Mouse (Mus musculus): ENCODE results near the gene Prkab2. TPM values are rescaled to one million over a fixed set of nuclear protein-coding genes. Genes with fewer than 3 reads are reported as not detected.

Prkab2 gene
- polyA plus RNA-seq, 1 experiment: 21.2 TPM

DNA sequence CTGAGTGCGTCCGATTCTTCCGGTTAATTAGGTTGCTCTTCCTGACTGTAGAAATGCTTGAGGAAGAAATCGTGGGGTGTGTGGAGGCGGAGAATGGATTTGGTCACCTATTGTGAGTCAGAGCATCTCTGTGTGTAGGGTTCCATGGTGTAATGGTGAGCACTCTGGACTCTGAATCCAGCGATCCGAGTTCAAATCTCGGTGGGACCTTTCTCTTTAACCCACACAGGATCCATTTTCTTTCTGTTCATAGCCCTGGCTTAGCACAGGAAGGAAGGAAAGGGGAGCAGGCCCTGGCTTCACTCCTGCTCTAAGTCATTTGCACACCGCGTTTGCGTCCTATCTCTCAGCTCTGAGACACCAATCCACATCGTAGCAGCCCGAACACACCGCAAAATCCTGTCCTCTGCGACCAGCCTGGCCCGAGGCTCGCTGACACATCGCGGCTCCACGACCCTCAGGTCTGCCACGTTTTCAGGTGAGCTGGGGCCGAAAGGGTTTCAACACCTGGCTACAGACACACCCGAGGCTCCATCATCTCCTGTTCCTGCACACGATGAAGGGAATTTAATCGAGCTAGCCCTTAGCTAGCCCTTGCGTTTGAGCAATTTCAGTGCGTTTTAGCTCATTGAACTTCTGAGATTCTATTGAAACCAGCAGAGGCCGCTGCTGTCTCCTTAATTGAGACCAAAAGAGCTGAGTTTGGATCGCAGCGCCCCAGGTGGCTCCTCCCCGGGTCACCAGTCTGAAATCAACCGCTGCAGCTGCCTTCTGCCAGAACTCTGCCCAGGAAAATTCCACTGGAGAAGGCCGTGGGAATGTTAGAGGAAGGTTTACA, 23.5 kb downstream of the Prkab2 start:
- Histone ChIP-seq H3K27ac (ENCODE audit: insufficient read depth, low read length) (no peak overlapping the region), H3K36me3 (ENCODE audit: control insufficient read depth, insufficient read depth, low read length, poor library complexity, severe bottlenecking) (no peaks in the 10 kb centered on the region), H3K9ac (ENCODE audit: low read depth, poor library complexity, severe bottlenecking) (peak overlapping the region; percentile 6), H3K27me3 (ENCODE audit: control insufficient read depth, insufficient read depth, low read length, poor library complexity, severe bottlenecking) (no peaks in the 10 kb centered on the region), H3K4me1 (ENCODE audit: control insufficient read depth, insufficient read depth, low read length) (no peaks in the 10 kb centered on the region), H3K4me3 (ENCODE audit: low read depth, low read length) (peak overlapping the region; percentile 53), H3K9me3 (replicated peaks; ENCODE audit: control insufficient read depth, insufficient read depth, low read length, poor library complexity, severe bottlenecking) (no peaks in the 10 kb centered on the region)
- TF ChIP-seq POLR2A (IDR thresholded peaks at IDR 0.05; ENCODE audit: insufficient read depth, low read length) (no peak), EP300 (IDR thresholded peaks at IDR 0.05; ENCODE audit: insufficient read depth, low read depth, low read length) (no peak), CTCF (IDR thresholded peaks at IDR 0.05; ENCODE audit: low read depth, low read length) (peak; percentile 51)

DNA sequence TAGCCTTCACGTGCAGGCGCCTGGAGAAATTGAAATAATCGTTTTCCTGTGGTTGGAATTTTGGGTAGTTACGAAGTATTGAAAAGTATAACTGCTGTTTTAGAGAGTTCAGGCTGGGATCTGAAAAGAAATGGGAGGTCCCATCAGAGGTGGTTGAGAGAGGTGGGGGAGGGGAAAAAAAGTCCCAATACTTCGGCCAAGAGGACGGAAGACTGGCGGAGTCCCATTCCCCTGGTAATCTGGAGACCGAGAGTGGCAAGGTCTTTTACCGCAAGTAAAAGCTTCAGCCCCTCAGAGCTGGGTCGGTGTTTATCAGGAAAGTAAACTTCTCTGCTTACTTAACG, 24.1 kb downstream of the Prkab2 start:
- Histone ChIP-seq H3K9ac (ENCODE audit: low read depth, poor library complexity, severe bottlenecking) (peak overlapping the region; percentile 6), H3K9me3 (replicated peaks; ENCODE audit: control insufficient read depth, insufficient read depth, low read length, poor library complexity, severe bottlenecking) (no peaks in the 10 kb centered on the region), H3K27me3 (ENCODE audit: control insufficient read depth, insufficient read depth, low read length, poor library complexity, severe bottlenecking) (no peaks in the 10 kb centered on the region), H3K4me3 (ENCODE audit: low read depth, low read length) (peak overlapping the region; percentile 46; the same call in 1 of the 2 replicates), H3K36me3 (ENCODE audit: control insufficient read depth, insufficient read depth, low read length, poor library complexity, severe bottlenecking) (no peaks in the 10 kb centered on the region), H3K4me1 (ENCODE audit: control insufficient read depth, insufficient read depth, low read length) (no peaks in the 10 kb centered on the region), H3K27ac (ENCODE audit: insufficient read depth, low read length) (no peak overlapping the region)
- no peak for TF ChIP-seq CTCF (IDR thresholded peaks at IDR 0.05; ENCODE audit: low read depth, low read length)
- TF ChIP-seq EP300 (IDR thresholded peaks at IDR 0.05; ENCODE audit: insufficient read depth, low read depth, low read length): no peak
- no peak for TF ChIP-seq POLR2A (IDR thresholded peaks at IDR 0.05; ENCODE audit: insufficient read depth, low read length)

DNA sequence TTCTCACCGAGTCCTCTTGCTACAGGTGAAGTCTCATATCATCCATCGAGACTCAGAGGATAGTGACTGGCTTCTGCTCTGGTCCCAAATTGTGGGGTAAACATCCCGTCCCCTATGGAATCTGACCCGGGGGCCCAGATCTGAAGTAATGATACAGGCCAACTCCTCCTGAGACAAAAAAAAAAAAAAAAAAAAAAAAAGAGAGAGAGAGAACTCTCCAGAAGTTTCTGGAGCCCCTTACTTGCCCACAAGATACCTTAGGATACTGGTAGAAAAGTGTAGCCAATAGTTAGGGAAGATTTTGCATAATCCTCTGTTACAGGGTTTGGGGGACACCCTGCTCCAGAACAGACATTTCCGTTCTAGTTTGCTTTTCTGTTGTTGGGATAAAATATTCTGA, 24.6 kb downstream of the Prkab2 start:
- no peak for TF ChIP-seq POLR2A (IDR thresholded peaks at IDR 0.05; ENCODE audit: insufficient read depth, low read length)
- no peak for TF ChIP-seq EP300 (IDR thresholded peaks at IDR 0.05; ENCODE audit: insufficient read depth, low read depth, low read length)
- TF ChIP-seq CTCF (IDR thresholded peaks at IDR 0.05; ENCODE audit: low read depth, low read length): no peak
- Histone ChIP-seq H3K36me3 (ENCODE audit: control insufficient read depth, insufficient read depth, low read length, poor library complexity, severe bottlenecking) (no peaks in the 10 kb centered on the region), H3K4me1 (ENCODE audit: control insufficient read depth, insufficient read depth, low read length) (no peaks in the 10 kb centered on the region), H3K27me3 (ENCODE audit: control insufficient read depth, insufficient read depth, low read length, poor library complexity, severe bottlenecking) (no peaks in the 10 kb centered on the region), H3K4me3 (ENCODE audit: low read depth, low read length) (peak overlapping the region; percentile 46; the same call in 1 of the 2 replicates), H3K27ac (ENCODE audit: insufficient read depth, low read length) (no peak overlapping the region), H3K9me3 (replicated peaks; ENCODE audit: control insufficient read depth, insufficient read depth, low read length, poor library complexity, severe bottlenecking) (no peaks in the 10 kb centered on the region), H3K9ac (ENCODE audit: low read depth, poor library complexity, severe bottlenecking) (peak overlapping the region; percentile 6)

DNA sequence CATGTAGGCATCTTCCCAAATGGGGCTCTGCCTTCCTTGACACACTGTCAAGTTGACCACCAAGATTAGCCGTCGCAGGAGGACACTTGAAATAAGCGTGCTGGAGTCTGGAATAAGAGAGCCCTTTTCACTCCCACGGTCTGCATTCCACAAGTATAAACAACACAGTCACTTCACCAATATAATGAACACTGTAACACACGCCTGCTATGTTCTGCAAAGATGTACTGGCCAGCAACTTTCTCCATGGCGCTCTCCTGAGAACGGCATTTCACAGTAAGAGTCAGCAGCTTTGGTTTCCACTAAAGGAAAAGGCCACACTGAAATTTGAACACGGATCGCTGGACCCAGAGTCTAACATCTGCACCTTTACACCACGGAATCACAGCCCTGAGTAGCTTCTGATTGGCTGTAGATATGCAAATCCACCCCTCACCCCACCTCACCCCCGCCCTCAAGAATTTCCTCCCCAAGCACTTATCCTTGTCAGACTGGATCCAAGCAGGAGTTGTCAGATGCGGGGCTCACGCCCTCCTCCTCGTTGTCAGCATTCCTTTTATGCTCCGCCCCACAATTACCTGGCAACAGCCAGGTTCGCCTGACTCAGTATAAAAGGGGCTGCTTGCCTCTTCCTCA, 25.7 kb downstream of the Prkab2 start:
- Histone ChIP-seq H3K36me3 (ENCODE audit: control insufficient read depth, insufficient read depth, low read length, poor library complexity, severe bottlenecking) (no peaks in the 10 kb centered on the region), H3K9ac (ENCODE audit: low read depth, poor library complexity, severe bottlenecking) (no peak overlapping the region), H3K27ac (ENCODE audit: insufficient read depth, low read length) (peak overlapping the region; percentile 59; the same call in 1 of the 2 replicates), H3K4me1 (ENCODE audit: control insufficient read depth, insufficient read depth, low read length) (no peaks in the 10 kb centered on the region), H3K27me3 (ENCODE audit: control insufficient read depth, insufficient read depth, low read length, poor library complexity, severe bottlenecking) (no peaks in the 10 kb centered on the region), H3K4me3 (ENCODE audit: low read depth, low read length) (peak overlapping the region; percentile 48), H3K9me3 (replicated peaks; ENCODE audit: control insufficient read depth, insufficient read depth, low read length, poor library complexity, severe bottlenecking) (no peaks in the 10 kb centered on the region)
- TF ChIP-seq CTCF (IDR thresholded peaks at IDR 0.05; ENCODE audit: low read depth, low read length) (no peak), EP300 (IDR thresholded peaks at IDR 0.05; ENCODE audit: insufficient read depth, low read depth, low read length) (0 out of 2 replicates have a peak, but pooled peaks have one; percentile 57)

DNA sequence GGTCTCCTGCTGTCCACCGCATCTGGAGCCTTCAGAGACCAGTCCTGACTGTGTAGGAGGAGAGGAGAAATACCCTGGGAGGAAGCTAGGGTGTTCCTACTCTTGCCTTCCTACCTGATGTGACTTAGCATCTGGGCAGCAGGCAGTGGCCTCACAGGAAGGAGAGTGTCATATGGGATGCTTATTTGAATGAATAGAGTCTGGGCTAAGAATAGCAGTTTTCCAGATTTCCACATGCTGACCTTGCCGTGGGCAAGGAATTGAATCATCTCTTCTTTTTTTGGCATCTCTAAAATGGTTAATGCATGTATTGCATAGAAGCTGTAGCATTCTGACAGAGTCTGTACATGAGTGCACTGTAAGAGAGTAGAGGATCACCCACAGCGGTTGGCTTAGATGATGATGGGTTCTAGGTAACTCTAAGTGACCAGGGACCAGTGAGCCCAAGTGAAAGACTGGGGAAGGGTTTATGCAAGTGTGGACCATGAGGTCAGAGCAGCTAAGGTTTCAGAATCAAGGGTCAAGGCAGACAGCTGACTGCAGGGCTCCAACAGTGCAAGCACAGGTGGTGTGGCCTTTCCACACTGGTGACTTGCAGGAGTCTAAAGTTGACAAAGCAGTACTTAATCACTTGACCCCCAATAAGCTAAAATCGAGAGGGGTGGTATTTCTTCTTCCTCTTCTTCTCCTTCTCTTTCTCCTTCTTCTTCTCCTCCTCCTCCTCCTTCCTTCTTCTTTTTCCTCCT, 28.6 kb downstream of the Prkab2 start:
- H3K9me3 ChIP-seq (replicated peaks; ENCODE audit: control insufficient read depth, insufficient read depth, low read length, poor library complexity, severe bottlenecking): no peaks in the 10 kb centered on the region
- H3K4me3 ChIP-seq (ENCODE audit: low read depth, low read length): no peak overlapping the region

More for the DNA sequence above, 28.6 kb downstream of the Prkab2 start:
- no peak for TF ChIP-seq EP300 (IDR thresholded peaks at IDR 0.05; ENCODE audit: insufficient read depth, low read depth, low read length)
- TF ChIP-seq CTCF (IDR thresholded peaks at IDR 0.05; ENCODE audit: low read depth, low read length): no peak
- no peak for TF ChIP-seq POLR2A (IDR thresholded peaks at IDR 0.05; ENCODE audit: insufficient read depth, low read length)
- H3K36me3 ChIP-seq (ENCODE audit: control insufficient read depth, insufficient read depth, low read length, poor library complexity, severe bottlenecking): no peaks in the 10 kb centered on the region
- H3K4me1 ChIP-seq (ENCODE audit: control insufficient read depth, insufficient read depth, low read length): no peaks in the 10 kb centered on the region
- H3K9ac ChIP-seq (ENCODE audit: low read depth, poor library complexity, severe bottlenecking): no peak overlapping the region
- H3K27ac ChIP-seq (ENCODE audit: insufficient read depth, low read length): no peak overlapping the region
- no peaks in the 10 kb centered on the region for H3K27me3 ChIP-seq (ENCODE audit: control insufficient read depth, insufficient read depth, low read length, poor library complexity, severe bottlenecking)

Data from ES-Bruce4 (cell line).